Mouse (Mus musculus): ENCODE data around the gene Ntsr2. TPM values are rescaled to one million over a fixed set of nuclear protein-coding genes. Genes with fewer than 3 reads are reported as not detected.

The Ntsr2 gene
- polyA plus RNA-seq, 1 experiment = not detected

DNA sequence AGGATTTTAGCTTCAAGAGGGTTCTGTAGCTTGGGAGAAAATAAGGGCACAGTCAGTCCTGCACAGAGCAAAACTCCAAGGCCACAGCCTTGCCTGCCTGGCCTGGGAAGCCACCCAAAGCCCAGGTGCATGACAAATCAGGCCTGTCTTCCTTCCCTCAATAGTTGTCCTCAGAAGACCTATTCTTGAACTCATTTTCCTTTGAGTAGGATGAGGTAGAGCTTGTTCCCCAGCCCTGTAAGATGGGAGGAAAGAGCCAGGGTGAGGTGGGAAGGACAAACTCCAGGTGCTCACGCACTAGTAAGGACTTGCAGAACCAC is 22.4 kb upstream of the Ntsr2 start:
- Histone ChIP-seq H3ac (ENCODE audit: control insufficient read depth, insufficient read length) (no peak overlapping the region), H3K4me3 (no peak overlapping the region), H3K27me3 (ENCODE audit: control insufficient read depth, insufficient read depth, insufficient read length) (peaks cover 12% of the 10 kb centered on the region), H3K36me3 (ENCODE audit: control insufficient read depth, insufficient read depth) (no peaks in the 10 kb centered on the region), H3K4me2 (ENCODE audit: low read depth) (no peak overlapping the region), H3K79me2 (ENCODE audit: control insufficient read depth, insufficient read depth) (no peaks in the 10 kb centered on the region)
- no peak for TF ChIP-seq USF1 (IDR thresholded peaks at IDR 0.05; ENCODE audit: low read depth)
- no peak for TF ChIP-seq REST (IDR thresholded peaks at IDR 0.05; ENCODE audit: insufficient read depth, insufficient read length)
- TF ChIP-seq TCF3 (IDR thresholded peaks at IDR 0.05; ENCODE audit: insufficient read length, low read depth) = no peak
- no peak for TF ChIP-seq E2F4 (IDR thresholded peaks at IDR 0.05; ENCODE audit: insufficient read depth)
- TF ChIP-seq TCF12 (IDR thresholded peaks at IDR 0.05; ENCODE audit: insufficient read depth, poor library complexity, severe bottlenecking) = no peak
- TF ChIP-seq POLR2A (IDR thresholded peaks at IDR 0.05; ENCODE audit: insufficient read length, low read depth) = no peak
- no peak for TF ChIP-seq MYOG (IDR thresholded peaks at IDR 0.05; ENCODE audit: control insufficient read depth in 1 of 3, insufficient read depth in 1 of 3, insufficient read length in 2 of 3, low read depth in 2 of 3)
- TF ChIP-seq CEBPB (IDR thresholded peaks at IDR 0.05; ENCODE audit: insufficient read depth, poor library complexity, severe bottlenecking) = no peak
- TF ChIP-seq MYOD1 (IDR thresholded peaks at IDR 0.05; ENCODE audit: control insufficient read depth in 1 of 3, insufficient read length in 2 of 3, low read depth in 2 of 3) = no peak
- TF ChIP-seq MAX (IDR thresholded peaks at IDR 0.05; ENCODE audit: low read depth) = no peak
- TF ChIP-seq SRF (IDR thresholded peaks at IDR 0.05; ENCODE audit: control insufficient read depth, insufficient read length, low read depth) = no peak
- TF ChIP-seq POLR2AphosphoS2 (IDR thresholded peaks at IDR 0.05; ENCODE audit: insufficient read length, low read depth) = no peak

DNA sequence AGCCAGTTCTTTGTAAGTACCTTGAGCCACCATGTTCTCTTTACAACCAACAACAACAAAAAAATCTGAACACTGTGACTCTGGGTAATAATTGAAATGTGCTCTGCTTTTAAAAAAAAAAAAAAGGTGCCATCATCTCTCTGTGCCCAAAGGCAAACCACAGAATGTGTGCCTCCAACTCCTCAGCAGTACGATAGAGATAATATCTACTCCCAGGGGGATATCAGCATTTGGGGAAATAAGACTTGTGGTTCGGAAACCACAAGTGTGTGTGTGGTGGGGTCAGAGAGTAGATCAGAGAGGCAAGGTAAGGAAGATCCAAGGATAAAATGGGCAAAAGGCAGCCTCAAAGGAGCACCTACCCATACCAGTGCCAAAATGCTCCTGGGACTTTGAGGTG is 21.8 kb upstream of the Ntsr2 start:
- no peak overlapping the region for H3K4me3 ChIP-seq
- peaks cover 12% of the 10 kb centered on the region for H3K27me3 ChIP-seq (ENCODE audit: control insufficient read depth, insufficient read depth, insufficient read length)
- TF ChIP-seq TCF12 (IDR thresholded peaks at IDR 0.05; ENCODE audit: insufficient read depth, poor library complexity, severe bottlenecking) (no peak), TCF3 (IDR thresholded peaks at IDR 0.05; ENCODE audit: insufficient read length, low read depth) (no peak), MYOD1 (IDR thresholded peaks at IDR 0.05; ENCODE audit: control insufficient read depth in 1 of 3, insufficient read length in 2 of 3, low read depth in 2 of 3) (no peak), CEBPB (IDR thresholded peaks at IDR 0.05; ENCODE audit: insufficient read depth, poor library complexity, severe bottlenecking) (no peak), POLR2AphosphoS2 (IDR thresholded peaks at IDR 0.05; ENCODE audit: insufficient read length, low read depth) (no peak), REST (IDR thresholded peaks at IDR 0.05; ENCODE audit: insufficient read depth, insufficient read length) (no peak), MAX (IDR thresholded peaks at IDR 0.05; ENCODE audit: low read depth) (no peak), E2F4 (IDR thresholded peaks at IDR 0.05; ENCODE audit: insufficient read depth) (no peak), USF1 (IDR thresholded peaks at IDR 0.05; ENCODE audit: low read depth) (no peak), SRF (IDR thresholded peaks at IDR 0.05; ENCODE audit: control insufficient read depth, insufficient read length, low read depth) (no peak), POLR2A (IDR thresholded peaks at IDR 0.05; ENCODE audit: insufficient read length, low read depth) (no peak), MYOG (IDR thresholded peaks at IDR 0.05; ENCODE audit: control insufficient read depth in 1 of 3, insufficient read depth in 1 of 3, insufficient read length in 2 of 3, low read depth in 2 of 3) (no peak)
- H3K79me2 ChIP-seq (ENCODE audit: control insufficient read depth, insufficient read depth) = no peaks in the 10 kb centered on the region
- no peak overlapping the region for H3K4me2 ChIP-seq (ENCODE audit: low read depth)
- no peak overlapping the region for H3ac ChIP-seq (ENCODE audit: control insufficient read depth, insufficient read length)
- no peaks in the 10 kb centered on the region for H3K36me3 ChIP-seq (ENCODE audit: control insufficient read depth, insufficient read depth)

- Histone ChIP-seq H3ac (ENCODE audit: control insufficient read depth, insufficient read length) (no peak overlapping the region), H3K4me2 (ENCODE audit: low read depth) (no peak overlapping the region), H3K27me3 (ENCODE audit: control insufficient read depth, insufficient read depth, insufficient read length) (peaks cover 12% of the 10 kb centered on the region), H3K36me3 (ENCODE audit: control insufficient read depth, insufficient read depth) (no peaks in the 10 kb centered on the region), H3K4me3 (no peak overlapping the region), H3K79me2 (ENCODE audit: control insufficient read depth, insufficient read depth) (no peaks in the 10 kb centered on the region)
- TF ChIP-seq USF1 (IDR thresholded peaks at IDR 0.05; ENCODE audit: low read depth) (no peak), MYOD1 (IDR thresholded peaks at IDR 0.05; ENCODE audit: control insufficient read depth in 1 of 3, insufficient read length in 2 of 3, low read depth in 2 of 3) (no peak), SRF (IDR thresholded peaks at IDR 0.05; ENCODE audit: control insufficient read depth, insufficient read length, low read depth) (no peak), TCF3 (IDR thresholded peaks at IDR 0.05; ENCODE audit: insufficient read length, low read depth) (no peak), CEBPB (IDR thresholded peaks at IDR 0.05; ENCODE audit: insufficient read depth, poor library complexity, severe bottlenecking) (no peak), REST (IDR thresholded peaks at IDR 0.05; ENCODE audit: insufficient read depth, insufficient read length) (no peak), POLR2AphosphoS2 (IDR thresholded peaks at IDR 0.05; ENCODE audit: insufficient read length, low read depth) (no peak), POLR2A (IDR thresholded peaks at IDR 0.05; ENCODE audit: insufficient read length, low read depth) (no peak), TCF12 (IDR thresholded peaks at IDR 0.05; ENCODE audit: insufficient read depth, poor library complexity, severe bottlenecking) (no peak), MYOG (IDR thresholded peaks at IDR 0.05; ENCODE audit: control insufficient read depth in 1 of 3, insufficient read depth in 1 of 3, insufficient read length in 2 of 3, low read depth in 2 of 3) (no peak), E2F4 (IDR thresholded peaks at IDR 0.05; ENCODE audit: insufficient read depth) (no peak), MAX (IDR thresholded peaks at IDR 0.05; ENCODE audit: low read depth) (no peak)
Observed at GRCm38 (mm10) chr12:16633235-16633634, 19.9 kb upstream of the Ntsr2 start.

DNA sequence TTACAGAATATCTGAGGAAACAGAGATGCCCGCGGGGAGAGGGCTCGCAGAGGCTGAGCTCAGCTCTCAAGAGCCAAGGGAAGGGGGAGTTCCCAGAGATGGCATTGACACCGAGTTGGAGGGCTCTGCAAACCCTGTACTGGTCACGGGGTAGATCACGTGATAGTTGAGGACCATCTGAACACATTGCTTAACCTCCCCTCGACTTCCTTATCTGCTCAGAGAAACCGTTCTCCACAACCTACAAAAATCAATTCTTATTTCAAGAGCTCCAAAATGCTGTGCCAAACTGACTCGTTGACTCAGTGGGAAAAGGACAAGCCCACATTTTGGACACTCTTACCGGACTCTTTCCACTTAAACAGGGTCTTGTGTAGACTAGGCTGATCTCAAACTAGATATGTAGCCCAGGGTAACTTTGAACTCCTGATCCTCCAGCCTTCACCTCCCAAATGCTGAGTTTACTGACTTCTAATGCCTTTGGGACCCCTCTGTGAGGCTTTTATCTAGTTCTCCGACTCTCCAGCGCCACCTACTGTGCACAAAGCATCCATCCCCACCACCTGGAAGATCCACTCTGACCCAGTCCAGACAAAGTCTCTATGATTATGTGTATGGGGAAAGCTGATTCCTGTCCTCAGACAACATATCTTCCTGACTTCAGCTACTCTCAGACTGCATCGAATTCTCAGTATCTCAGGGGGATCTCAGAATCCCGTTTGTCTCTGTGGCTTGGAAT is 18.9 kb upstream of the Ntsr2 start:
- no peak overlapping the region for H3K4me3 ChIP-seq
- peaks cover 12% of the 10 kb centered on the region for H3K27me3 ChIP-seq (ENCODE audit: control insufficient read depth, insufficient read depth, insufficient read length)
- no peaks in the 10 kb centered on the region for H3K36me3 ChIP-seq (ENCODE audit: control insufficient read depth, insufficient read depth)
- TF ChIP-seq REST (IDR thresholded peaks at IDR 0.05; ENCODE audit: insufficient read depth, insufficient read length) (no peak), MYOD1 (IDR thresholded peaks at IDR 0.05; ENCODE audit: control insufficient read depth in 1 of 3, insufficient read length in 2 of 3, low read depth in 2 of 3) (no peak)
- H3K79me2 ChIP-seq (ENCODE audit: control insufficient read depth, insufficient read depth) = no peaks in the 10 kb centered on the region
- H3ac ChIP-seq (ENCODE audit: control insufficient read depth, insufficient read length) = no peak overlapping the region
- no peak overlapping the region for H3K4me2 ChIP-seq (ENCODE audit: low read depth)

DNA sequence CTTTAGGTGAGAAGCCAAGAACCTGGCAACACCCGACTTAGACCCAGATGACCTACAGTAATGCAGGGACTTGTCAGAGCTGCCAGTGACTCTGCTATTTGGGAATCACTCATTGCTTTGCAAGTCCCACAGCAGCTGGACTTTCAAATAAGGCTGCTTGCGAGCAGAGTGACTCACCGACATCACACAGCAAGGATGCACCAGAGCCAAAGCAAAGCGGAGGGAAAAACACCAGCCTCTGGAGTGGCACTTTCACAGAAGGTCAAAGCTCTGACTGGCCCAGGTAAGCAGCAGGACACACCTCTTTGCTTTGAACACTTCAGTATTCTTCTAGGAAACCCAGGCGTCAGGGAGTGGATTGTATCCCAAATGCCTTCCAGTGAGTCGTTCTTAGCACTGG is 17.4 kb upstream of the Ntsr2 start:
- Histone ChIP-seq H3K27me3 (ENCODE audit: control insufficient read depth, insufficient read depth, insufficient read length) (peaks cover 2% of the 10 kb centered on the region), H3K36me3 (ENCODE audit: control insufficient read depth, insufficient read depth) (no peaks in the 10 kb centered on the region), H3K79me2 (ENCODE audit: control insufficient read depth, insufficient read depth) (no peaks in the 10 kb centered on the region), H3K4me2 (ENCODE audit: low read depth) (no peak overlapping the region), H3ac (ENCODE audit: control insufficient read depth, insufficient read length) (no peak overlapping the region), H3K4me3 (no peak overlapping the region)
- TF ChIP-seq E2F4 (IDR thresholded peaks at IDR 0.05; ENCODE audit: insufficient read depth) (no peak), TCF3 (IDR thresholded peaks at IDR 0.05; ENCODE audit: insufficient read length, low read depth) (no peak), POLR2A (IDR thresholded peaks at IDR 0.05; ENCODE audit: insufficient read length, low read depth) (no peak), TCF12 (IDR thresholded peaks at IDR 0.05; ENCODE audit: insufficient read depth, poor library complexity, severe bottlenecking) (no peak), MYOG (IDR thresholded peaks at IDR 0.05; ENCODE audit: control insufficient read depth in 1 of 3, insufficient read depth in 1 of 3, insufficient read length in 2 of 3, low read depth in 2 of 3) (no peak), REST (IDR thresholded peaks at IDR 0.05; ENCODE audit: insufficient read depth, insufficient read length) (no peak), POLR2AphosphoS2 (IDR thresholded peaks at IDR 0.05; ENCODE audit: insufficient read length, low read depth) (no peak), SRF (IDR thresholded peaks at IDR 0.05; ENCODE audit: control insufficient read depth, insufficient read length, low read depth) (no peak)

Data from myocyte (in vitro differentiated cells).